Mouse (Mus musculus) liver, postnatal 0 days (tissue): ENCODE data around the gene Slc38a3. TPM values are rescaled to one million over a fixed set of nuclear protein-coding genes. Genes with fewer than 3 reads are reported as not detected.

Experiments
- ATAC-seq: fragments of 200-750 bp; cut with Nextera tagmentation; 2 replicates; pipeline ENCODE4 v1.8.0; 2017; ENCODE audit warnings: mild to moderate bottlenecking, moderate library complexity
- DNase-seq: peaks from one replicate; pipeline ENCODE4 v3.0.0-alpha.2; 2016
- H3K27ac ChIP-seq: fragments of 300-500 bp; sonication (generic); 2 replicates; pipeline ENCODE4 v1.5.1; 2014; ENCODE audit warnings: antibody characterized with exemption, moderate library complexity, mild to moderate bottlenecking, low read depth
- H3K27me3 ChIP-seq: fragments of 300-500 bp; sonication (generic); 2 replicates; pipeline ENCODE4 v1.6.1; 2014; ENCODE audit warnings: low read length, control low read depth, mixed read lengths; ENCODE audit not compliant: insufficient read depth
- H3K36me3 ChIP-seq: fragments of 300-500 bp; sonication (generic); replicated peaks from 2 replicates; pipeline ENCODE4 v1.6.1; 2014; ENCODE audit warnings: mild to moderate bottlenecking, control low read depth, low read length, moderate library complexity, mixed read lengths; ENCODE audit not compliant: insufficient read depth
- H3K4me1 ChIP-seq: fragments of 300-500 bp; sonication (generic); 2 replicates; pipeline ENCODE4 v1.6.1; 2014; ENCODE audit warnings: antibody characterized with exemption, mild to moderate bottlenecking, control low read depth; ENCODE audit not compliant: insufficient read depth
- H3K4me2 ChIP-seq: fragments of 300-500 bp; sonication (generic); 2 replicates; pipeline ENCODE4 v1.6.1; 2014; ENCODE audit warnings: low read depth, mild to moderate bottlenecking, low read length, moderate library complexity, mixed read lengths
- H3K4me3 ChIP-seq: fragments of 300-500 bp; sonication (generic); 2 replicates; pipeline ENCODE4 v1.5.1; 2014; ENCODE audit warnings: low read depth, low read length
- H3K9ac ChIP-seq: fragments of 300-500 bp; sonication (generic); replicated peaks from 2 replicates; pipeline ENCODE4 v1.6.1; 2014; ENCODE audit warnings: mild to moderate bottlenecking, moderate library complexity
- H3K9me3 ChIP-seq: fragments of 300-500 bp; sonication (generic); 2 replicates; pipeline ENCODE4 v1.6.1; 2016; ENCODE audit warnings: mild to moderate bottlenecking, control low read depth, low read length, mixed read lengths
- CTCF ChIP-seq: sonication (generic); IDR thresholded peaks from 2 replicates; pipeline ENCODE4 v1.5.1; 2016; ENCODE audit warnings: antibody characterized with exemption, low read depth
- EP300 ChIP-seq: IDR thresholded peaks from 2 replicates; pipeline ENCODE4 v1.6.1; 2016; ENCODE audit warnings: antibody characterized with exemption, low read depth, mild to moderate bottlenecking
- WGBS: fragments of 180-500 bp; shearing (Covaris S2); extraction: QIAGEN DNeasy Blood & Tissue Kit; methylation state at CpG from one replicate; pipeline ENCODE4 v1.1.7; 2014; ENCODE audit not compliant: insufficient replicate concordance; 5-methylcytosine and 5-hydroxymethylcytosine counted together
- polyA plus RNA-seq: library from polyadenylated mRNA; unstranded; fragments of >200 nt; fragmentation: Nextera tagmentation; extraction: Ambion mirVana; gene quantifications from 2 replicates; pipeline ENCODE4 v1.2.1, GENCODE M21; 2015

Gene Slc38a3
- polyA plus RNA-seq, 1 experiment from 2014 or later, result 147 TPM

DNA sequence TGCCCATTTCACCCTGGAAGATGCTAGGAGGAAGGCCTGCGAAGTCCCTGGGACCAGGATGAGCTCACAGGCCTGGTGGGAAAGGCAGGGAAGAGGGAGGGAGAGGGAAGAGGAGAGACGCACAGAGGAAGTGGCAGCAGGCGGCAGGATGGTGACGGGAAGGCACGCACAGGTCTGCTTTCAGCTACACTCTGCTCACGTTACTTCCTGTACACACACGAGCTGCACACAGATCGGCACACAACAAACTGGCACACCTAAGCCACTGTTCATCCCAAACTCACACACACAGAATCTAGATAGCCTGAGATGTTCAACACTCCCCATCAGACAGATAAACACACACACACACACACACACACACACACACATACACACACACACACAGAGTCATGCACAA lies 21.1 kb upstream of the Slc38a3 start:
- H3K9me3 ChIP-seq, result no peaks in the 10 kb centered on the region
- H3K27me3 ChIP-seq, result 0 out of 2 replicates have a peak, but pooled peaks cover 6% of the 10 kb centered on the region
- H3K4me3 ChIP-seq, result no peak overlapping the region
- H3K4me1 ChIP-seq, result peaks cover 5% of the 10 kb centered on the region
- DNase-seq (no peak), ATAC-seq (no peak)
- 49% methylated on average over 8 of the region's 8 CpGs for WGBS
- H3K9ac ChIP-seq, result no peak overlapping the region
- no peak overlapping the region for H3K4me2 ChIP-seq
- no peak overlapping the region for H3K27ac ChIP-seq
- H3K36me3 ChIP-seq, result no peaks in the 10 kb centered on the region
- TF ChIP-seq CTCF, result no peak
- no peak for TF ChIP-seq EP300

DNA sequence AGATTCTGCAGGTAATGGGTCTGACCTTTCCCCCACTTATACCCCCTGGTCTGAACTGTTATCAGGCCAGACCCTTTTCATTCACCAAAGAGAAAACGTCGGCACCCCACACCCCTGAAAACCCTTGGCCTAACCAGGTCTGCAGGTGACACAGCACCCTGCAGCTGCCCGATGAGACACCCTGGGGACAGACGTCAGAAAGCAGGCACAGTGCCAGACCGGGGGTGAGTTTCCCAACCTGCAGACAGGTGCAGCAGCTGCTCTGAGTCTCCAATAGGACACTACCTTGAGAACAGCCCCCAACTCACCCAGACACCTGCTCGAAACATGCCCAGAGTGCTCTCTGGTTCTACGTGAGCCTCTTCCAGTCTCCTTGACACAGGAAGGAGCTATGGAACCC lies 19.6 kb upstream of the Slc38a3 start:
- Histone ChIP-seq H3K36me3 (no peaks in the 10 kb centered on the region), H3K4me2 (no peak overlapping the region), H3K9me3 (no peaks in the 10 kb centered on the region), H3K4me1 (no peaks in the 10 kb centered on the region), H3K27me3 (peaks cover 6% of the 10 kb centered on the region; the same call in 1 of the 2 replicates), H3K9ac (no peak overlapping the region), H3K4me3 (no peak overlapping the region), H3K27ac (no peak overlapping the region)
- DNase-seq, result peak; percentile 78
- ATAC-seq, result peak; percentile 67
- 54% methylated on average over 7 of the region's 7 CpGs for WGBS
- no peak for TF ChIP-seq CTCF
- no peak for TF ChIP-seq EP300

DNA sequence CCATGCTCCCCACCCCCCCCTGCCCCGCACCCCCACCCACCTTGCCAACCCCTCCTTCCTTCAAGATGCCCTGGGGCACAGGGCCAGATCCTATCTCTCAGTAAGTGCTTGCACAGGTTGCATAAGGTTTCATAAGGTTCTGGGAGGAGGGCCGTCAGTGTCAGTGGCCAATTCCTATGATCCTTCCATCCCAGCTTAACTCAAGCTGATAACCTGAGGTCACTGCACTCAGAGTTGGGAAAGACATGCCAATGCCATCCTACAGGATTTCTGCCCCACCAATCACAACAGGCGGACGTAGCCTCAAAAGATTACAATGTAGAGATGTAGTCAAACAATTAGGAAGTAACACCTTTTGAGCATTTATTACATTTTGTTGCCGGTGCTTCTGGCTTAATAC lies 19.1 kb upstream of the Slc38a3 start:
- WGBS, result 81% methylated on average over 5 of the region's 5 CpGs
- peak; percentile 22; the same call in 1 of the 2 replicates for ATAC-seq

GRCm38 (mm10) chr9:107685231-107685981 lies 16.1 kb upstream of the Slc38a3 start:
- Histone ChIP-seq H3K27ac (no peak overlapping the region), H3K36me3 (no peaks in the 10 kb centered on the region), H3K27me3 (peaks cover 6% of the 10 kb centered on the region; the same call in 1 of the 2 replicates), H3K4me2 (no peak overlapping the region), H3K4me3 (no peak overlapping the region), H3K9ac (no peak overlapping the region), H3K9me3 (no peaks in the 10 kb centered on the region), H3K4me1 (no peaks in the 10 kb centered on the region)
- 37% methylated on average over 17 of the region's 17 CpGs for WGBS
- DNase-seq (peak; percentile 59), ATAC-seq (peak; percentile 43; the same call in 1 of the 2 replicates)
- TF ChIP-seq CTCF, result peak; percentile 79
- TF ChIP-seq EP300, result no peak

More for the DNA sequence above, 19.1 kb upstream of the Slc38a3 start:
- Histone ChIP-seq H3K9ac (no peak overlapping the region), H3K9me3 (no peaks in the 10 kb centered on the region), H3K4me2 (no peak overlapping the region), H3K27ac (no peak overlapping the region), H3K27me3 (peaks cover 6% of the 10 kb centered on the region; the same call in 1 of the 2 replicates), H3K4me3 (no peak overlapping the region), H3K4me1 (no peaks in the 10 kb centered on the region), H3K36me3 (no peaks in the 10 kb centered on the region)
- DNase-seq, result no peak
- TF ChIP-seq CTCF, result no peak

DNA sequence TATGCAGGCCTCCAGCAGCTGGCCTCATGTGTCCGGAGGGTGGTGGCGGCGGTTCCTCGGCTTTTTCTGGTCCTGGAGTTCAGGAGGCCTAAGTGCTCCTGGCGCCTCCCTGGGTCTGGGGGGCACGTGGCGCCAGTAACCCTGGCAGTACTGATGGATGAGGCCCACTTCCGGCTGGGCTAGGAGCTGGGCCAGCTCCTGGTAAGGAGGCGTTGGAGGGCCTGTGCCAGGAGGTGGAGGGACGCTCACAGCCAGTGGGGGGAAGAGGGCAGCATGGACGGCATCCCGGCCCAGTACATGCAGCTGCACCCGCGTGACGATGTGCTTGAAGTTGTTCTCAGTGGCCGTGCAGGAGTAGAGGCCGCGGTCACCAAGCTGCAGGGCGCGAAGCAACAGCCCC lies 13.1 kb upstream of the Slc38a3 start:
- no peak for TF ChIP-seq CTCF
- no peak for TF ChIP-seq EP300
- Histone ChIP-seq H3K36me3 (no peaks in the 10 kb centered on the region), H3K27ac (no peak overlapping the region), H3K4me2 (no peak overlapping the region), H3K9ac (no peak overlapping the region), H3K4me3 (no peak overlapping the region), H3K4me1 (no peaks in the 10 kb centered on the region), H3K27me3 (peaks cover 3% of the 10 kb centered on the region), H3K9me3 (no peaks in the 10 kb centered on the region)
- 81% methylated on average over 20 of the region's 20 CpGs for WGBS
- ATAC-seq (no peak), DNase-seq (no peak)

DNA sequence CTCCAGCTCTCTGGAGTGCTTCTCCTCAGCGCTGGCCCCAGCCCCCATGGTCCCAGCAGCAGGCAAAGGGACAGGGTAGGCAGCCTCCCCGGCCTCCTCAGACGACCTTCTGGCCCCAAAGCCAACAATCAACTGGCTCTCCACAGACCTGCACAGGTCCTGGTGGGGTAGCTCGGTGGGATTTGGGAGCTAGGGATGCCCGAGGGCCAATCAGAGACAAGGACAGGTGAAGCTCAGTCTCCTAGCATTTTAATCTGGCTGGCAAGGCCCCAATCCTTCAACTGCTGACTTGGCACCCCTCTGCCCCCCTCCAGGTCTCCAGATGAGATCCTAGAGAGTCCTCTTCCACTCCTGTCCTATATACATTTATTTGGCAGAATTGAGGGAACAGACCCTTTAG lies 10.2 kb upstream of the Slc38a3 start, which contains the start of gene Gnat1:
Gene Gnat1, minus strand, starts transcription at position 212 of the 400 bp plus-strand sequence.
- no peak within 1 kb of the TSS for H3K4me3 ChIP-seq
- H3K4me1 ChIP-seq, result peaks cover 13% of the 10 kb centered on the region
- no peak within 1 kb of the TSS for H3K4me2 ChIP-seq
- no peaks in the 10 kb centered on the region for H3K36me3 ChIP-seq
- no peak for DNase-seq
- no peak for ATAC-seq
- no peak within 1 kb of the TSS for H3K9ac ChIP-seq
- H3K27ac ChIP-seq, result no peak within 1 kb of the TSS
- no peak for TF ChIP-seq CTCF
- no peaks in the 10 kb centered on the region for H3K9me3 ChIP-seq
- WGBS, result 38% methylated on average over 5 of the region's 5 CpGs
- H3K27me3 ChIP-seq, result peaks cover 31% of the 10 kb centered on the region
